Mouse (Mus musculus) ES-Bruce4 (cell line): ENCODE results near the gene Phpt1. TPM values are rescaled to one million over a fixed set of nuclear protein-coding genes. Genes with fewer than 3 reads are reported as not detected.
"Not testable (repeated sequence)": the region's sequence is repeated elsewhere in the genome, so short reads cannot be mapped to it uniquely, and the experiment has no call there.

Experiments used
- H3K27ac ChIP-seq: 2 replicates; pipeline ENCODE4 v1.5.1; 2012; ENCODE audit warnings: low read length, inconsistent platforms; ENCODE audit not compliant: insufficient read depth
- H3K27me3 ChIP-seq: 2 replicates; pipeline ENCODE4 v1.6.1; 2012; ENCODE audit warnings: mild to moderate bottlenecking, low read length, inconsistent platforms; ENCODE audit not compliant: control insufficient read depth, poor library complexity, insufficient read depth, severe bottlenecking
- H3K36me3 ChIP-seq: 2 replicates; pipeline ENCODE4 v1.6.1; 2012; ENCODE audit warnings: inconsistent platforms, mild to moderate bottlenecking, low read length, moderate library complexity; ENCODE audit not compliant: control insufficient read depth, poor library complexity, insufficient read depth, severe bottlenecking
- H3K4me1 ChIP-seq: one replicate; pipeline ENCODE4 v1.8.1; 2011; ENCODE audit warnings: low read length; ENCODE audit not compliant: control insufficient read depth, insufficient read depth
- H3K4me3 ChIP-seq: 2 replicates; pipeline ENCODE4 v1.5.1; 2011; ENCODE audit warnings: low read depth, mild to moderate bottlenecking, low read length
- H3K9ac ChIP-seq: 2 replicates; pipeline ENCODE4 v1.6.1; 2012; ENCODE audit warnings: low read depth, mild to moderate bottlenecking, inconsistent platforms; ENCODE audit not compliant: poor library complexity, severe bottlenecking
- H3K9me3 ChIP-seq: replicated peaks from 2 replicates; pipeline ENCODE4 v1.6.1; 2012; ENCODE audit warnings: mild to moderate bottlenecking, low read length, inconsistent platforms; ENCODE audit not compliant: control insufficient read depth, poor library complexity, insufficient read depth, severe bottlenecking
- CTCF ChIP-seq: IDR thresholded peaks from one replicate; pipeline ENCODE4 v1.8.1; 2011; ENCODE audit warnings: low read depth, low read length
- EP300 ChIP-seq: IDR thresholded peaks from 2 replicates; pipeline ENCODE4 v1.6.1; 2011; ENCODE audit warnings: low read depth, low read length; ENCODE audit not compliant: insufficient read depth
- POLR2A ChIP-seq: IDR thresholded peaks from one replicate; pipeline ENCODE4 v1.8.1; 2011; ENCODE audit warnings: low read length; ENCODE audit not compliant: insufficient read depth
- polyA plus RNA-seq: library from polyadenylated mRNA; stranded (reverse); fragments of >200 nt; gene quantifications from 2 replicates; pipeline ENCODE4 v1.2.4, GENCODE M21; 2011; ENCODE audit warnings: low read depth; ENCODE audit not compliant: missing spikeins, insufficient read depth, insufficient read length

Gene Phpt1
- polyA plus RNA-seq, 1 experiment = 37.0 TPM

GRCm38 (mm10) chr2:25560551-25560950 lies 14.5 kb downstream of the Phpt1 start:
- H3K36me3 ChIP-seq = peaks cover 25% of the 10 kb centered on the region
- TF ChIP-seq CTCF (no peak), POLR2A (no peak), EP300 (no peak)

GRCm38 (mm10) chr2:25558774-25559173 lies 16.2 kb downstream of the Phpt1 start:
- H3K9me3 ChIP-seq = no peaks in the 10 kb centered on the region
- TF ChIP-seq CTCF (no peak), EP300 (no peak), POLR2A (no peak)
- H3K4me3 ChIP-seq = no peak overlapping the region; the same call in 1 of the 2 replicates
- no peak overlapping the region for H3K27ac ChIP-seq
- H3K36me3 ChIP-seq = peaks cover 22% of the 10 kb centered on the region
- peak overlapping the region; percentile 92; the same call in 1 of the 2 replicates for H3K9ac ChIP-seq
- no peaks in the 10 kb centered on the region for H3K27me3 ChIP-seq
- no peaks in the 10 kb centered on the region for H3K4me1 ChIP-seq

More at GRCm38 (mm10) chr2:25560551-25560950, 14.5 kb downstream of the Phpt1 start:
- H3K27ac ChIP-seq = no peak overlapping the region
- no peaks in the 10 kb centered on the region for H3K9me3 ChIP-seq
- no peaks in the 10 kb centered on the region for H3K4me1 ChIP-seq
- no peaks in the 10 kb centered on the region for H3K27me3 ChIP-seq
- no peak overlapping the region for H3K9ac ChIP-seq
- H3K4me3 ChIP-seq = no peak overlapping the region

- peaks cover 22% of the 10 kb centered on the region for H3K36me3 ChIP-seq
- no peak overlapping the region for H3K27ac ChIP-seq
- no peaks in the 10 kb centered on the region for H3K9me3 ChIP-seq
- no peaks in the 10 kb centered on the region for H3K4me1 ChIP-seq
- peak overlapping the region; percentile 92 for H3K9ac ChIP-seq
- no peaks in the 10 kb centered on the region for H3K27me3 ChIP-seq
- H3K4me3 ChIP-seq = peak overlapping the region; percentile 95
- peak; percentile 1 for TF ChIP-seq POLR2A
- no peak for TF ChIP-seq CTCF
Observed at GRCm38 (mm10) chr2:25557964-25558360, 17.1 kb downstream of the Phpt1 start.

GRCm38 (mm10) chr2:25557221-25557963 lies 17.6 kb downstream of the Phpt1 start, which contains the start of gene Edf1:
Gene Edf1, plus strand, starts transcription at chr2:25557847.
- Histone ChIP-seq H3K9me3 (no peaks in the 10 kb centered on the region), H3K4me3 (peak within 1 kb of the TSS; percentile 99), H3K27me3 (no peaks in the 10 kb centered on the region)

GRCm38 (mm10) chr2:25556296-25556695 lies 18.7 kb downstream of the Phpt1 start:
- TF ChIP-seq CTCF = no peak
- no peak for TF ChIP-seq POLR2A
- no peak for TF ChIP-seq EP300
- Histone ChIP-seq H3K9ac (no peak overlapping the region), H3K9me3 (no peaks in the 10 kb centered on the region), H3K36me3 (peaks cover 10% of the 10 kb centered on the region), H3K27me3 (no peaks in the 10 kb centered on the region), H3K27ac (no peak overlapping the region), H3K4me3 (no peak overlapping the region), H3K4me1 (no peaks in the 10 kb centered on the region)

More at GRCm38 (mm10) chr2:25557221-25557963, 17.6 kb downstream of the Phpt1 start, which contains the start of gene Edf1:
- Histone ChIP-seq H3K4me1 (no peaks in the 10 kb centered on the region), H3K9ac (peak within 1 kb of the TSS; percentile 92), H3K36me3 (peaks cover 16% of the 10 kb centered on the region), H3K27ac (peak within 1 kb of the TSS; percentile 59)
- TF ChIP-seq CTCF (no peak), POLR2A (peak; percentile 42)

GRCm38 (mm10) chr2:25555479-25555878 lies 19.5 kb downstream of the Phpt1 start:
- H3K4me1 ChIP-seq, H3K27me3 ChIP-seq, H3K9me3 ChIP-seq, H3K27ac ChIP-seq, H3K4me3 ChIP-seq, H3K36me3 ChIP-seq, H3K9ac ChIP-seq: not testable (repeated sequence)

- H3K4me3 ChIP-seq, H3K4me1 ChIP-seq, H3K27me3 ChIP-seq, H3K36me3 ChIP-seq, H3K9ac ChIP-seq, H3K27ac ChIP-seq, H3K9me3 ChIP-seq: not testable (repeated sequence)
Observed at GRCm38 (mm10) chr2:25553171-25553786, 21.7 kb downstream of the Phpt1 start.
